Mouse (Mus musculus) lung, embryonic 16.5 days (tissue): ENCODE results near the gene Ptges. TPM values are rescaled to one million over a fixed set of nuclear protein-coding genes. Genes with fewer than 3 reads are reported as not detected.
"Not testable (repeated sequence)": the region's sequence is repeated elsewhere in the genome, so short reads cannot be mapped to it uniquely, and the experiment has no call there.

Experiments
- ATAC-seq: fragments of 200-750 bp; cut with Nextera tagmentation; 2 replicates; pipeline ENCODE4 v1.8.0; 2017; ENCODE audit warnings: low read depth, mild to moderate bottlenecking, moderate library complexity
- H3K27ac ChIP-seq: fragments of 300-500 bp; sonication (generic); 2 replicates; pipeline ENCODE4 v1.5.1; 2014; ENCODE audit warnings: mild to moderate bottlenecking, control low read depth, low read length
- H3K27me3 ChIP-seq: fragments of 300-500 bp; sonication (generic); 2 replicates; pipeline ENCODE4 v1.6.1; 2014; ENCODE audit warnings: low read depth, low read length, mixed read lengths; ENCODE audit not compliant: control insufficient read depth, insufficient read depth
- H3K36me3 ChIP-seq: fragments of 300-500 bp; sonication (generic); 2 replicates; pipeline ENCODE4 v1.6.1; 2014; ENCODE audit warnings: low read length; ENCODE audit not compliant: control insufficient read depth, insufficient read depth
- H3K4me1 ChIP-seq: fragments of 300-500 bp; sonication (generic); replicated peaks from 2 replicates; pipeline ENCODE4 v1.6.1; 2014; ENCODE audit warnings: low read length, mixed read lengths; ENCODE audit not compliant: control insufficient read depth, insufficient read depth
- H3K4me2 ChIP-seq: fragments of 300-500 bp; sonication (generic); 2 replicates; pipeline ENCODE4 v1.6.1; 2014; ENCODE audit warnings: low read depth, low read length, control low read depth
- H3K4me3 ChIP-seq: fragments of 300-500 bp; sonication (generic); 2 replicates; pipeline ENCODE4 v1.5.1; 2014; ENCODE audit warnings: mild to moderate bottlenecking, low read length, control low read depth
- H3K9ac ChIP-seq: fragments of 300-500 bp; sonication (generic); 2 replicates; pipeline ENCODE4 v1.6.1; 2014; ENCODE audit warnings: low read length, control low read depth
- H3K9me3 ChIP-seq: fragments of 300-500 bp; sonication (generic); 2 replicates; pipeline ENCODE4 v1.6.1; 2016; ENCODE audit warnings: low read length; ENCODE audit not compliant: control insufficient read depth
- WGBS: fragments of 180-500 bp; shearing (Covaris S2); extraction: QIAGEN DNeasy Blood & Tissue Kit; methylation state at CpG from one replicate; pipeline ENCODE4 v1.1.7; 2014; 5-methylcytosine and 5-hydroxymethylcytosine counted together
- polyA plus RNA-seq: library from polyadenylated mRNA; unstranded; fragments of >200 nt; fragmentation: Nextera tagmentation; extraction: Ambion mirVana; gene quantifications from 2 replicates; pipeline ENCODE4 v1.2.1, GENCODE M21; 2015

Gene Ptges
- polyA plus RNA-seq, 1 experiment from 2014 or later, result 27.9 TPM

DNA sequence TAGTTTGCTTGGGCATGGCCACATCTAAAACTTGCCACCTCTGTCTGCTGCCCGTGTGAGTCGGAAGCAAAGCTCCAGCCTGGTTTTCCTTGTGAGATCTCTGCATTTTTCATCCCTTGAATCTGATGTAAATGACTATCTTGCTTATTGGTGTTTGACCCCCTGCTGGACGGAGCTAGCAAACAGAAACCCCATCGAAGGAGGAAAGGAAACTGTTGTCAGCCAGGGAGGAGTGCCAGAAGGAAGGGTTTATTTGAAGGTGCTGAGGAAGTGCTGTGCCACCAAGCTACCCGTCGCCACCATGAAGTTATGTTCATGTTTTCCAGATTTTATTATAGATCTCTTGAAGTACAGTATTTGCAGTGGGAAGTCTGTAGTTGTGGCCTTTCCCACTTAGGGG, 25.1 kb upstream of the Ptges start:
- H3K4me3 ChIP-seq, result no peak overlapping the region
- H3K9me3 ChIP-seq, result no peaks in the 10 kb centered on the region
- ATAC-seq, result no peak
- no peaks in the 10 kb centered on the region for H3K27me3 ChIP-seq
- H3K4me1 ChIP-seq, result peaks cover 17% of the 10 kb centered on the region
- no peak overlapping the region for H3K27ac ChIP-seq
- H3K9ac ChIP-seq, result 0 out of 2 replicates have a peak overlapping the region, but pooled peaks have one; percentile 1
- H3K4me2 ChIP-seq, result peak overlapping the region; percentile 86; the same call in 1 of the 2 replicates
- 52% methylated on average over 6 of the region's 6 CpGs for WGBS
- peaks cover 38% of the 10 kb centered on the region for H3K36me3 ChIP-seq

DNA sequence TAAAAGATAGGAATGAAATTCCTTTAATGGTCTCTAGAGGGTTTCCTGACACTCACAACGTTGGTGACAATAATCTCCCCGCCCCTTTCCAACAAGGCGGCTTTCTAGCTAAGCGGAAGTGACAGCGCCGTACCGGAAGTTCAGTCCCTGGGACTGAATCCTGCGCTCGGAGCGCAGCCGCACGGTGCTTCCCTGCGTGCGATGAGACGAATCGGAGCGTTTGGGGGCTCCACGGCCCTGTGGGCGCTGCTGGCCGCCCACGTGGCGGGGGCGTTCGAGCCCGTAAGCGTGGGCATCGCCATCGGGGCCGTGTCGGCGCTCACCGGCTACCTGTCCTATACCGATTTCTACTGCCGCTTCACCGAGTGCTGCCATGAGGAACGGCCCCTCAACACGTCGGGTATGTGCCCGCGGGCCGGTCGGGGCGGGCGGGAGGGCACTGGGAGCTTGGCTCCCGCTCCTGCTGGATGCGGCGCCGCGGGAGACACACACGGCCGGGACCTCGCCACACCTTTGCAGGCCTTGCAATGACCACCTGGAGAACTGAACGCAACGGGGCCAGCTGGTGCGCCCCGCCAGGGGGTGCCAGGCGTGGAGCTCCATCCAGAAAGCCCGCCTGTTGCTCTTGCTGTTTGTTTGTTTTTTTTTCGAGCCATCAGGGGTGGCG, 23.3 kb upstream of the Ptges start, which contains the start of gene Tor1b:
Gene Tor1b (plus strand): TSS at position 136 of the 667 bp plus-strand sequence.
- Histone ChIP-seq H3K9ac (peak within 1 kb of the TSS; percentile 92), H3K9me3 (no peaks in the 10 kb centered on the region), H3K4me2 (peak within 1 kb of the TSS; percentile 86), H3K4me1 (peaks cover 17% of the 10 kb centered on the region), H3K27me3 (no peaks in the 10 kb centered on the region), H3K27ac (peak within 1 kb of the TSS; percentile 89), H3K4me3 (peak within 1 kb of the TSS; percentile 87), H3K36me3 (peaks cover 21% of the 10 kb centered on the region)
- under 1% methylated on average over 60 of the region's 60 CpGs for WGBS
- ATAC-seq, result peak; percentile 94

DNA sequence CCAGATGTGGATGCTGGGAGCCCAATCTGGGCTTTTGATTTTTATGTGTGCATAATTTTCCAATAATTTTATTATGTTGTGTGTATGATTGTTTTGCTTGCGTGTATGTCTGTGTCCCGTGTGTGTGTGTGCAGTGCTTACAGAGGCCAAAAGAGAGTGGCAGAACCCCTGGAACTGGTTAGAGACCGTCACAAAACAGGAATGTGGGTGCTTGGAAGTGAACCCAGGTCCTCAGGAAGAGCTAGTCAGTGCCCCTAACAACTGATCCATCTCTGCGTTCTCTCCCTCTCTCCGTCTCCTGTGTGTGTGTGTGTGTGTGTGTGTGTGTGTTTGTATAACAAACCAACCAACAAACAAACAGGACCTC, 22.8 kb upstream of the Ptges start:
- 18% methylated on average over 5 of the region's 5 CpGs for WGBS
- H3K9ac ChIP-seq, result peak overlapping the region; percentile 92; the same call in 1 of the 2 replicates
- no peak for ATAC-seq
- no peaks in the 10 kb centered on the region for H3K9me3 ChIP-seq
- H3K4me1 ChIP-seq, result peaks cover 17% of the 10 kb centered on the region
- H3K27me3 ChIP-seq, result no peaks in the 10 kb centered on the region
- peak overlapping the region; percentile 15; the same call in 1 of the 2 replicates for H3K27ac ChIP-seq
- H3K4me3 ChIP-seq, result peak overlapping the region; percentile 87
- peak overlapping the region; percentile 86 for H3K4me2 ChIP-seq
- peaks cover 16% of the 10 kb centered on the region for H3K36me3 ChIP-seq

DNA sequence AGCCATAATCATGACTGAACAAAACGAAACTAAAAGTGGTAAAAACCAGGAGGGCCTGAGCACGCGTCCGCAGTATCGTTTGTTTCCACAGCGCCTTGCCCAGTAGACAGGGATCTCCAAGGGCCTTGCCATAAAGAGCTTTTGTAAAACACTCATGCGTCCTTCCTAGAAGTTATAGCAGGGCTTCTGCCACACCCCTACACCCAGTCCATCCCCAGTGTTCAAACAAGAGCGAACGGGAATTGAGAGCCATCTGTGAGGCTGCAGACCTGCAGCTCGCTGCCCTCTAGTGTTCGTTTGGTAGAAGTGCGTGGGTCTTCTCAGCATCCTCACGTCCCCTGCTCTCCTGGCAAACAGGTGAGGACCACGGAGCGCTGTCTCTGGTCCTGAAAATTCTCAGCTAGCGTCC, 12.9 kb upstream of the Ptges start:
- Histone ChIP-seq H3K9me3 (no peaks in the 10 kb centered on the region), H3K36me3 (no peaks in the 10 kb centered on the region), H3K9ac (peak overlapping the region; percentile 55; the same call in 1 of the 2 replicates), H3K4me3 (peak overlapping the region; percentile 52), H3K27ac (no peak overlapping the region), H3K27me3 (no peaks in the 10 kb centered on the region; the same call in 1 of the 2 replicates), H3K4me2 (peak overlapping the region; percentile 65), H3K4me1 (no peaks in the 10 kb centered on the region; the same call in 1 of the 2 replicates)
- ATAC-seq, result peak; percentile 81
- WGBS, result 21% methylated on average over 16 of the region's 16 CpGs

DNA sequence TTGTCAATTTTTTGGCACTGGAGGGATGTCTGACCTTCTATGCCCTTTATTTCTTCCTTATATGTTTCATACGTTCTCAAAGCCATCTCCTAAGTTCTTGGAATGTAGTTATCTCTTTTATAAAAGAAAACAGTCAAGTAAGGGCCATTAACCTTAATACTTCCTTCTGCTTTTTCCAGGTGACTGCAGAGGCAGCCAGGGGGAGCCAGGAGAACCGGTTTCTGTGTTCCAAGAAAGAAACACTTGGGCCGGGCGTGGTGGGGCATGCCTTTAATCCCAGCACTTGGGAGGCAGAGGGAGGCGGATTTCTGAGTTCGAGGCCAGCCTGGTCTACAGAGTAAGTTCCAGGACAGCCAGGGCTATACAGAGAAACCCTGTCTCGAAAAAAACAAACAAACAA, 12.5 kb upstream of the Ptges start:
- ATAC-seq, H3K9me3 ChIP-seq: not testable (repeated sequence)
- peak overlapping the region; percentile 65; the same call in 1 of the 2 replicates for H3K4me2 ChIP-seq

DNA sequence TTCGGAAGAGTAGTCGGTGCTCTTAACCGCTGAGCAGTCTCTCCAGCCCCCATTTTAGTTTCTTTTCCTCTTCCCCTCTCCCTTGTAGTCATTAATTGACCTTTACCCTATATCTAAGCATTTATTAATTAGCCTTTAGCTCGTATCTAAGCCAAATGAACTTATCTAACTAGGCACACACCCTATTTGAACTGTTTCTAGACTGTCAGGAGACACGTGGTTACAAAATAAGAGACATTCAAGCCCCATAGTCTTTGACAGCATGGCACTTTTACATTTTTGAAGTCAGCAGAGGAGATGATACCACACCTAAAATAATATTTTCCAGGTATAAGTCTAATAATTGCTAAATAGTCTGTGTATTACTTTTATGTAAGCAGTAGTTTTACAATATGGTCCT, 11.9 kb upstream of the Ptges start:
- no peaks in the 10 kb centered on the region for H3K27me3 ChIP-seq
- no peaks in the 10 kb centered on the region for H3K9me3 ChIP-seq
- H3K4me2 ChIP-seq, result no peak overlapping the region
- 83% methylated on average over 5 of the region's 5 CpGs for WGBS
- H3K36me3 ChIP-seq, result no peaks in the 10 kb centered on the region
- no peak overlapping the region for H3K27ac ChIP-seq
- ATAC-seq, result no peak
- H3K4me1 ChIP-seq, result no peaks in the 10 kb centered on the region; the same call in 1 of the 2 replicates
- H3K9ac ChIP-seq, result no peak overlapping the region
- no peak overlapping the region for H3K4me3 ChIP-seq

More for the DNA sequence above, 12.5 kb upstream of the Ptges start:
- not testable (repeated sequence) for H3K36me3 ChIP-seq, H3K9ac ChIP-seq, H3K27me3 ChIP-seq, H3K4me1 ChIP-seq, H3K4me3 ChIP-seq, H3K27ac ChIP-seq
- 35% methylated on average over 7 of the region's 7 CpGs for WGBS

DNA sequence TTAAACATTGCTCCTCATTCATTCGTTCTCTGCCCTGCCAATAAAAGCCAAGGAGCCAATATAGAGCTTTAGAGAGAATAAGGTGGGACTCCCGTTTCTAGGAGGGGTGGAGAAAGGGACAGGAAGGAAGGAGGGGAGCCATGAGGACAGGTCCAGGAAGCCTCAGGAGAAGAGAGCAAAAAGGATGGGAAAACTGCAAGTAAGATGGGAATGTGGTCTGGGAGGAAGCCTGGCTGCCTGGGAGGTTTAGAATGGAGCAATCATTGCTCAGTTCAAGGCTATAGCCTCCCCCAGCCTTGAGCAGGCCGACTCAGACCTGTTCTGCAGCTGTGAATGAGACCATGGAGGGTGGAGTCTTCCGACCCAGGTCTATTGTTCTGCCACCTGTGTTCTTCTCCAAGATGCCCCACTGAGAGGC, 8.9 kb upstream of the Ptges start:
- Histone ChIP-seq H3K4me2 (no peak overlapping the region), H3K36me3 (no peaks in the 10 kb centered on the region), H3K9ac (no peak overlapping the region), H3K27ac (no peak overlapping the region), H3K4me3 (no peak overlapping the region), H3K4me1 (no peaks in the 10 kb centered on the region; the same call in 1 of the 2 replicates), H3K9me3 (no peaks in the 10 kb centered on the region), H3K27me3 (no peaks in the 10 kb centered on the region)
- 29% methylated on average over 4 of the region's 4 CpGs for WGBS
- ATAC-seq, result no peak

DNA sequence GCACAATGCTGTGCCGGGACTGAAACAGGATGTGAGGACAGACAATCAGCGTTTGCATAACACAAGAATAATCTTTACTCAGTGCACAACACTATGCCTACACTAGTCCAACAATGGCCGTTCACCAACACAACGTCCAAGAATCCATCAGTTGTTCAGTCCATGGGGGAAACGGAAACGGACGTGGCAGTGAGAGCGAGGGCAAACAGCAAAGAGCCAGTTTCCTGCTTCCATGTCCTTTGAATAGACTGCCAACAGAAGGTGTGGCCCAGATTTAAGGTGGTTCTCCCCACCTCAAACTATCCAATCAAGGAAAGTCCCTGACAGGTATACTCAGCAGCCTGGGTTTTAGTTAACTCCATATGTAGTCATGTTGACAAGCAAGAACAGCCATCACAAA, 8.1 kb upstream of the Ptges start:
- no peak overlapping the region for H3K4me3 ChIP-seq
- H3K4me2 ChIP-seq, result no peak overlapping the region
- ATAC-seq, result no peak
- H3K9ac ChIP-seq, result no peak overlapping the region
- no peak overlapping the region for H3K27ac ChIP-seq
- 50% methylated on average over 8 of the region's 8 CpGs for WGBS
- H3K9me3 ChIP-seq, result no peaks in the 10 kb centered on the region
- no peaks in the 10 kb centered on the region for H3K36me3 ChIP-seq
- no peaks in the 10 kb centered on the region for H3K27me3 ChIP-seq
- no peaks in the 10 kb centered on the region; the same call in 1 of the 2 replicates for H3K4me1 ChIP-seq

DNA sequence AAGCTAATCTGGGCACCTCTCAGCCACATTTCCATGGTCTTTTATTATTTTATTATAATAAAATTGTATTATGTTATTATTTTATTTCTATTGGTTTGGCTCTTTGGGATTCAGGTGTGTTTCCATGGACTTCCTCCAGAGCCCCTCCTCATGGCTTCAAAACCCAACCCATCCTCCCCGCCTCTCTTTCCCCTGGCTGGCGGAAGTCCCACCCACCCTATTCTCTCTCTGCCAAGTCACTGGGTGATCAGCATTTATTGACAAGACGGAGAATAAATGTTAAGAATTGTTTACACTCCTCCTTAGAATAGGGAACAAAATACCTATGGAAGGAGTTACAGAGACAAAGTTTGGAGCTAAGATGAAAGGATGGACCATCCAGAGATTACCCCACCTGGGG, 7.1 kb upstream of the Ptges start:
- Histone ChIP-seq H3K27ac (no peak overlapping the region), H3K9me3 (no peaks in the 10 kb centered on the region), H3K4me2 (no peak overlapping the region), H3K4me1 (no peaks in the 10 kb centered on the region; the same call in 1 of the 2 replicates), H3K36me3 (no peaks in the 10 kb centered on the region), H3K9ac (no peak overlapping the region), H3K4me3 (no peak overlapping the region), H3K27me3 (no peaks in the 10 kb centered on the region)
- 74% methylated on average over 3 of the region's 3 CpGs for WGBS
- ATAC-seq, result no peak
